Mouse (Mus musculus): ENCODE results near the gene Nuak2. TPM values are rescaled to one million over a fixed set of nuclear protein-coding genes. Genes with fewer than 3 reads are reported as not detected.
A peak's percentile ranks its signal among the peaks of the same experiment; 100 is the strongest.

Nuak2 gene
- polyA plus RNA-seq, 1 experiment from 2014 or later: 26.1 TPM

GRCm38 (mm10) chr1:132302341-132302866 is 13.5 kb upstream of the Nuak2 start:
- no peak for ATAC-seq (replicated peaks)
- 89% methylated on average over 9 of the region's 9 CpGs for WGBS
- Histone ChIP-seq H3K4me3 (no peak overlapping the region), H3K9ac (no peak overlapping the region), H3K27ac (no peak overlapping the region), H3K36me3 (replicated peaks) (no peaks in the 10 kb centered on the region), H3K4me2 (no peak overlapping the region), H3K27me3 (replicated peaks) (no peaks in the 10 kb centered on the region), H3K4me1 (peaks cover 50% of the 10 kb centered on the region), H3K9me3 (no peaks in the 10 kb centered on the region)

- no peak overlapping the region for H3K27ac ChIP-seq
- 61% methylated on average over 9 of the region's 9 CpGs for WGBS
- H3K9me3 ChIP-seq: no peaks in the 10 kb centered on the region
- no peak for ATAC-seq (replicated peaks)
- no peak overlapping the region for H3K9ac ChIP-seq
- no peaks in the 10 kb centered on the region for H3K36me3 ChIP-seq (replicated peaks)
- no peaks in the 10 kb centered on the region for H3K27me3 ChIP-seq (replicated peaks)
- H3K4me3 ChIP-seq: no peak overlapping the region
- no peak overlapping the region for H3K4me2 ChIP-seq
- peaks cover 32% of the 10 kb centered on the region for H3K4me1 ChIP-seq
These were observed 11.2 kb upstream of the Nuak2 start for GRCm38 (mm10) chr1:132304618-132305214.

GRCm38 (mm10) chr1:132306160-132306559 is 9.8 kb upstream of the Nuak2 start:
- Histone ChIP-seq H3K27ac (no peak overlapping the region), H3K4me1 (peaks cover 23% of the 10 kb centered on the region), H3K36me3 (replicated peaks) (no peaks in the 10 kb centered on the region), H3K9me3 (no peaks in the 10 kb centered on the region), H3K27me3 (replicated peaks) (no peaks in the 10 kb centered on the region), H3K4me2 (no peak overlapping the region), H3K9ac (no peak overlapping the region), H3K4me3 (no peak overlapping the region)
- 49% methylated on average over 4 of the region's 4 CpGs for WGBS
- no peak for ATAC-seq (replicated peaks)

GRCm38 (mm10) chr1:132306808-132307207 is 9.1 kb upstream of the Nuak2 start:
- no peak overlapping the region for H3K4me2 ChIP-seq
- WGBS: 25% methylated on average over 4 of the region's 4 CpGs
- no peak overlapping the region for H3K27ac ChIP-seq
- no peak for ATAC-seq (replicated peaks)
- H3K36me3 ChIP-seq (replicated peaks): no peaks in the 10 kb centered on the region
- no peaks in the 10 kb centered on the region for H3K27me3 ChIP-seq (replicated peaks)
- H3K9me3 ChIP-seq: no peaks in the 10 kb centered on the region
- H3K4me3 ChIP-seq: no peak overlapping the region
- H3K9ac ChIP-seq: no peak overlapping the region
- H3K4me1 ChIP-seq: peaks cover 16% of the 10 kb centered on the region

GRCm38 (mm10) chr1:132307962-132308361 is 8.0 kb upstream of the Nuak2 start:
- Histone ChIP-seq H3K4me3 (no peak overlapping the region), H3K27ac (no peak overlapping the region), H3K27me3 (replicated peaks) (no peaks in the 10 kb centered on the region), H3K36me3 (replicated peaks) (no peaks in the 10 kb centered on the region), H3K9ac (no peak overlapping the region), H3K4me2 (no peak overlapping the region), H3K4me1 (0 out of 2 replicates have a peak, but pooled peaks cover 7% of the 10 kb centered on the region), H3K9me3 (no peaks in the 10 kb centered on the region)
- no peak for ATAC-seq (replicated peaks)
- 82% methylated on average over 6 of the region's 6 CpGs for WGBS

GRCm38 (mm10) chr1:132308674-132309073 is 7.3 kb upstream of the Nuak2 start:
- WGBS: 84% methylated on average over 7 of the region's 7 CpGs
- no peak overlapping the region for H3K27ac ChIP-seq

GRCm38 (mm10) chr1:132310754-132311153 is 5.2 kb upstream of the Nuak2 start:
- Histone ChIP-seq H3K9me3 (no peaks in the 10 kb centered on the region), H3K4me1 (peaks cover 4% of the 10 kb centered on the region), H3K4me2 (no peak overlapping the region), H3K4me3 (no peak overlapping the region), H3K36me3 (replicated peaks) (no peaks in the 10 kb centered on the region), H3K27ac (no peak overlapping the region), H3K27me3 (replicated peaks) (no peaks in the 10 kb centered on the region), H3K9ac (no peak overlapping the region)
- ATAC-seq (replicated peaks): no peak
- WGBS: 70% methylated on average over 7 of the region's 7 CpGs

More at GRCm38 (mm10) chr1:132308674-132309073, 7.3 kb upstream of the Nuak2 start:
- ATAC-seq (replicated peaks): no peak; the same call in 1 of the 2 replicates
- Histone ChIP-seq H3K27me3 (replicated peaks) (no peaks in the 10 kb centered on the region), H3K4me2 (no peak overlapping the region), H3K9ac (no peak overlapping the region), H3K9me3 (no peaks in the 10 kb centered on the region), H3K4me3 (no peak overlapping the region), H3K4me1 (no peaks in the 10 kb centered on the region), H3K36me3 (replicated peaks) (no peaks in the 10 kb centered on the region)

GRCm38 (mm10) chr1:132311174-132311859 is 4.6 kb upstream of the Nuak2 start:
- Histone ChIP-seq H3K4me1 (peaks cover 5% of the 10 kb centered on the region), H3K27ac (no peak overlapping the region), H3K9me3 (no peaks in the 10 kb centered on the region), H3K9ac (no peak overlapping the region), H3K27me3 (replicated peaks) (no peaks in the 10 kb centered on the region), H3K36me3 (replicated peaks) (no peaks in the 10 kb centered on the region), H3K4me3 (no peak overlapping the region), H3K4me2 (no peak overlapping the region)
- WGBS: 88% methylated on average over 10 of the region's 10 CpGs
- ATAC-seq (replicated peaks): no peak

GRCm38 (mm10) chr1:132312043-132312442 is 3.9 kb upstream of the Nuak2 start:
- Histone ChIP-seq H3K9ac (no peak overlapping the region), H3K4me1 (peaks cover 10% of the 10 kb centered on the region), H3K27me3 (replicated peaks) (no peaks in the 10 kb centered on the region), H3K36me3 (replicated peaks) (no peaks in the 10 kb centered on the region), H3K4me2 (no peak overlapping the region), H3K9me3 (no peaks in the 10 kb centered on the region), H3K4me3 (no peak overlapping the region), H3K27ac (no peak overlapping the region)
- WGBS: 45% methylated on average over 2 of the region's 2 CpGs
- no peak for ATAC-seq (replicated peaks)

GRCm38 (mm10) chr1:132312703-132313102 is 3.2 kb upstream of the Nuak2 start:
- Histone ChIP-seq H3K4me1 (peaks cover 17% of the 10 kb centered on the region), H3K27ac (no peak overlapping the region), H3K9ac (no peak overlapping the region), H3K4me3 (no peak overlapping the region), H3K4me2 (no peak overlapping the region), H3K36me3 (replicated peaks) (no peaks in the 10 kb centered on the region), H3K27me3 (replicated peaks) (no peaks in the 10 kb centered on the region), H3K9me3 (no peaks in the 10 kb centered on the region)
- ATAC-seq (replicated peaks): no peak
- WGBS: 60% methylated on average over 3 of the region's 3 CpGs

- Histone ChIP-seq H3K9me3 (no peaks in the 10 kb centered on the region), H3K9ac (peak overlapping the region; percentile 57), H3K27ac (peak overlapping the region; percentile 80), H3K4me2 (peak overlapping the region; percentile 75), H3K27me3 (replicated peaks) (no peaks in the 10 kb centered on the region), H3K4me1 (peaks cover 46% of the 10 kb centered on the region), H3K4me3 (peak overlapping the region; percentile 63), H3K36me3 (replicated peaks) (no peaks in the 10 kb centered on the region)
- no peak for ATAC-seq (replicated peaks)
- 8% methylated on average over 7 of the region's 7 CpGs for WGBS
These were observed 684 bp downstream of the Nuak2 start for GRCm38 (mm10) chr1:132316625-132316994.

- Histone ChIP-seq H3K27me3 (replicated peaks) (no peaks in the 10 kb centered on the region), H3K27ac (peak overlapping the region; percentile 80), H3K9me3 (no peaks in the 10 kb centered on the region), H3K36me3 (replicated peaks) (no peaks in the 10 kb centered on the region), H3K9ac (peak overlapping the region; percentile 21), H3K4me1 (peaks cover 54% of the 10 kb centered on the region), H3K4me2 (peak overlapping the region; percentile 75), H3K4me3 (peak overlapping the region; percentile 63)
- no peak for ATAC-seq (replicated peaks)
- 7% methylated on average over 4 of the region's 4 CpGs for WGBS
These were observed 1.5 kb downstream of the Nuak2 start for GRCm38 (mm10) chr1:132317413-132317812.

Data from midbrain, embryonic 15.5 days (tissue).